Mouse (Mus musculus): ENCODE measurements around the gene Cmtm5. TPM values are rescaled to one million over a fixed set of nuclear protein-coding genes. Genes with fewer than 3 reads are reported as not detected.
"Not testable (repeated sequence)": the region's sequence is repeated elsewhere in the genome, so short reads cannot be mapped to it uniquely, and the experiment has no call there.

Gene Cmtm5
- polyA plus RNA-seq, 1 experiment = not detected

- no peaks in the 10 kb centered on the region for H3K4me1 ChIP-seq (ENCODE audit: control insufficient read depth, insufficient read depth, low read length)
- H3K4me3 ChIP-seq (ENCODE audit: control insufficient read depth, low read depth, low read length) = no peak overlapping the region
- H3K36me3 ChIP-seq (ENCODE audit: control insufficient read depth, insufficient read depth, low read length) = no peaks in the 10 kb centered on the region
- TF ChIP-seq CTCF (IDR thresholded peaks at IDR 0.05; ENCODE audit: control insufficient read depth, insufficient read depth, insufficient replicate concordance, low read depth, low read length) = no peak
- no peak for TF ChIP-seq POLR2A (IDR thresholded peaks at IDR 0.05; ENCODE audit: control insufficient read depth, low read depth, low read length)
- no peaks in the 10 kb centered on the region for H3K27me3 ChIP-seq (ENCODE audit: control insufficient read depth, insufficient read depth, low read length)
- H3K27ac ChIP-seq (ENCODE audit: control insufficient read depth, insufficient read depth, low read depth, low read length) = no peak overlapping the region
These were observed 7.9 kb downstream of the Cmtm5 start for GRCm38 (mm10) chr14:54943971-54944370.

GRCm38 (mm10) chr14:54944939-54945338 is 8.9 kb downstream of the Cmtm5 start:
- no peak overlapping the region for H3K4me3 ChIP-seq (ENCODE audit: control insufficient read depth, low read depth, low read length)
- TF ChIP-seq CTCF (IDR thresholded peaks at IDR 0.05; ENCODE audit: control insufficient read depth, insufficient read depth, insufficient replicate concordance, low read depth, low read length) (no peak), POLR2A (IDR thresholded peaks at IDR 0.05; ENCODE audit: control insufficient read depth, low read depth, low read length) (no peak)
- H3K27ac ChIP-seq (ENCODE audit: control insufficient read depth, insufficient read depth, low read depth, low read length) = no peak overlapping the region
- no peaks in the 10 kb centered on the region for H3K27me3 ChIP-seq (ENCODE audit: control insufficient read depth, insufficient read depth, low read length)
- H3K4me1 ChIP-seq (ENCODE audit: control insufficient read depth, insufficient read depth, low read length) = peaks cover 1% of the 10 kb centered on the region; the same call in 1 of the 2 replicates
- H3K36me3 ChIP-seq (ENCODE audit: control insufficient read depth, insufficient read depth, low read length) = no peaks in the 10 kb centered on the region

- Histone ChIP-seq H3K4me1 (ENCODE audit: control insufficient read depth, insufficient read depth, low read length) (peaks cover 6% of the 10 kb centered on the region; the same call in 1 of the 2 replicates), H3K36me3 (ENCODE audit: control insufficient read depth, insufficient read depth, low read length) (no peaks in the 10 kb centered on the region), H3K4me3 (ENCODE audit: control insufficient read depth, low read depth, low read length) (no peak overlapping the region), H3K27ac (ENCODE audit: control insufficient read depth, insufficient read depth, low read depth, low read length) (no peak overlapping the region), H3K27me3 (ENCODE audit: control insufficient read depth, insufficient read depth, low read length) (no peaks in the 10 kb centered on the region)
- TF ChIP-seq CTCF (IDR thresholded peaks at IDR 0.05; ENCODE audit: control insufficient read depth, insufficient read depth, insufficient replicate concordance, low read depth, low read length) (no peak), POLR2A (IDR thresholded peaks at IDR 0.05; ENCODE audit: control insufficient read depth, low read depth, low read length) (no peak)
These were observed 10.1 kb downstream of the Cmtm5 start for GRCm38 (mm10) chr14:54945975-54946704.

GRCm38 (mm10) chr14:54947008-54947407 is 10.9 kb downstream of the Cmtm5 start:
- not testable (repeated sequence) for H3K4me3 ChIP-seq (ENCODE audit: control insufficient read depth, low read depth, low read length); H3K27ac ChIP-seq (ENCODE audit: control insufficient read depth, insufficient read depth, low read depth, low read length); H3K27me3 ChIP-seq (ENCODE audit: control insufficient read depth, insufficient read depth, low read length); H3K4me1 ChIP-seq (ENCODE audit: control insufficient read depth, insufficient read depth, low read length); H3K36me3 ChIP-seq (ENCODE audit: control insufficient read depth, insufficient read depth, low read length)

- no peaks in the 10 kb centered on the region for H3K27me3 ChIP-seq (ENCODE audit: control insufficient read depth, insufficient read depth, low read length)
- H3K27ac ChIP-seq (ENCODE audit: control insufficient read depth, insufficient read depth, low read depth, low read length) = no peak overlapping the region; the same call in 1 of the 2 replicates
- TF ChIP-seq CTCF (IDR thresholded peaks at IDR 0.05; ENCODE audit: control insufficient read depth, insufficient read depth, insufficient replicate concordance, low read depth, low read length) = no peak
- no peak for TF ChIP-seq POLR2A (IDR thresholded peaks at IDR 0.05; ENCODE audit: control insufficient read depth, low read depth, low read length)
- H3K36me3 ChIP-seq (ENCODE audit: control insufficient read depth, insufficient read depth, low read length) = no peaks in the 10 kb centered on the region
- no peak overlapping the region for H3K4me3 ChIP-seq (ENCODE audit: control insufficient read depth, low read depth, low read length)
- peaks cover 6% of the 10 kb centered on the region; the same call in 1 of the 2 replicates for H3K4me1 ChIP-seq (ENCODE audit: control insufficient read depth, insufficient read depth, low read length)
These were observed 12.7 kb downstream of the Cmtm5 start for GRCm38 (mm10) chr14:54948781-54949180.

- Histone ChIP-seq H3K27me3 (ENCODE audit: control insufficient read depth, insufficient read depth, low read length) (no peaks in the 10 kb centered on the region), H3K4me3 (ENCODE audit: control insufficient read depth, low read depth, low read length) (peak overlapping the region; percentile 17; the same call in 1 of the 2 replicates), H3K4me1 (ENCODE audit: control insufficient read depth, insufficient read depth, low read length) (peaks cover 6% of the 10 kb centered on the region; the same call in 1 of the 2 replicates), H3K36me3 (ENCODE audit: control insufficient read depth, insufficient read depth, low read length) (no peaks in the 10 kb centered on the region), H3K27ac (ENCODE audit: control insufficient read depth, insufficient read depth, low read depth, low read length) (no peak overlapping the region)
- no peak for TF ChIP-seq POLR2A (IDR thresholded peaks at IDR 0.05; ENCODE audit: control insufficient read depth, low read depth, low read length)
- no peak for TF ChIP-seq CTCF (IDR thresholded peaks at IDR 0.05; ENCODE audit: control insufficient read depth, insufficient read depth, insufficient replicate concordance, low read depth, low read length)
These were observed 14.4 kb downstream of the Cmtm5 start for GRCm38 (mm10) chr14:54950493-54950892.

- Histone ChIP-seq H3K36me3 (ENCODE audit: control insufficient read depth, insufficient read depth, low read length) (no peaks in the 10 kb centered on the region), H3K27ac (ENCODE audit: control insufficient read depth, insufficient read depth, low read depth, low read length) (no peak overlapping the region), H3K27me3 (ENCODE audit: control insufficient read depth, insufficient read depth, low read length) (no peaks in the 10 kb centered on the region), H3K4me1 (ENCODE audit: control insufficient read depth, insufficient read depth, low read length) (peaks cover 10% of the 10 kb centered on the region), H3K4me3 (ENCODE audit: control insufficient read depth, low read depth, low read length) (no peak overlapping the region)
- TF ChIP-seq POLR2A (IDR thresholded peaks at IDR 0.05; ENCODE audit: control insufficient read depth, low read depth, low read length) (no peak), CTCF (IDR thresholded peaks at IDR 0.05; ENCODE audit: control insufficient read depth, insufficient read depth, insufficient replicate concordance, low read depth, low read length) (no peak)
These were observed 15.5 kb downstream of the Cmtm5 start for GRCm38 (mm10) chr14:54951587-54951986.

Measured in testis, adult 2 months (tissue).